Mouse (Mus musculus) thymus, adult 2 months (tissue): Measurements from ENCODE around the gene Fancb. TPM values are rescaled to one million over a fixed set of nuclear protein-coding genes. Genes with fewer than 3 reads are reported as not detected.

ENCODE experiments used
- DNase-seq: peaks from one replicate; pipeline ENCODE4 v3.0.0; 2021
- H3K27ac ChIP-seq: fragments of 200-500 bp; 2 replicates; pipeline ENCODE4 v1.5.1; 2012; ENCODE audit warnings: low read length, control low read depth; ENCODE audit not compliant: control insufficient read depth, insufficient read depth
- H3K27me3 ChIP-seq: fragments of 200-500 bp; 2 replicates; pipeline ENCODE4 v1.6.1; 2012; ENCODE audit warnings: mild to moderate bottlenecking, low read length, moderate library complexity, mixed read lengths; ENCODE audit not compliant: control insufficient read depth, insufficient read depth
- H3K36me3 ChIP-seq: fragments of 200-500 bp; 2 replicates; pipeline ENCODE4 v1.6.1; 2012; ENCODE audit warnings: mild to moderate bottlenecking, low read length, moderate library complexity; ENCODE audit not compliant: control insufficient read depth, insufficient read depth
- H3K4me1 ChIP-seq: fragments of 200-500 bp; replicated peaks from 2 replicates; pipeline ENCODE4 v1.6.1; 2012; ENCODE audit warnings: low read length; ENCODE audit not compliant: control insufficient read depth, insufficient read depth
- H3K4me3 ChIP-seq: fragments of 200-500 bp; 2 replicates; pipeline ENCODE4 v1.5.1; 2012; ENCODE audit warnings: mild to moderate bottlenecking, low read length, control low read depth, moderate library complexity; ENCODE audit not compliant: control insufficient read depth, insufficient read depth
- CTCF ChIP-seq: fragments of 200-500 bp; IDR thresholded peaks from 2 replicates; pipeline ENCODE4 v1.5.1; 2012; ENCODE audit warnings: mild to moderate bottlenecking, control low read depth, low read length, moderate library complexity, borderline replicate concordance; ENCODE audit not compliant: control insufficient read depth, poor library complexity, insufficient read depth; ENCODE audit errors: extremely low read depth
- POLR2A ChIP-seq: fragments of 200-500 bp; IDR thresholded peaks from 2 replicates; pipeline ENCODE4 v1.6.1; 2012; ENCODE audit warnings: mild to moderate bottlenecking, low read length, control low read depth, moderate library complexity; ENCODE audit not compliant: control insufficient read depth, poor library complexity, insufficient read depth; ENCODE audit errors: extremely low read depth
- WGBS: fragments of 180-500 bp; shearing (Covaris S2); methylation state at CpG from one replicate; pipeline ENCODE4 v1.1.7; 2018; 5-methylcytosine and 5-hydroxymethylcytosine counted together
- polyA plus RNA-seq: library from polyadenylated mRNA; depleted of rRNA; stranded (reverse); fragments of >200 nt; gene quantifications from 2 replicates; pipeline ENCODE4 v1.2.3, GENCODE M21; 2012; rRNA removed

The Fancb gene
- polyA plus RNA-seq, 1 experiment, result 0.97 TPM

- WGBS, result 98% methylated on average over 2 of the region's 2 CpGs
- H3K4me3 ChIP-seq, result no peak overlapping the region
- H3K36me3 ChIP-seq, result no peaks in the 10 kb centered on the region
- no peaks in the 10 kb centered on the region for H3K27me3 ChIP-seq
- no peak for DNase-seq
- TF ChIP-seq POLR2A, result no peak
- TF ChIP-seq CTCF, result no peak
- H3K27ac ChIP-seq, result no peak overlapping the region
- peaks cover 4% of the 10 kb centered on the region; the same call in 1 of the 2 replicates for H3K4me1 ChIP-seq
These were observed 1.5 kb upstream of the Fancb start for GRCm38 (mm10) chrX:164978866-164979265.

GRCm38 (mm10) chrX:165003141-165003540, 22.7 kb downstream of the Fancb start:
- no peak overlapping the region for H3K27ac ChIP-seq
- H3K36me3 ChIP-seq, result no peaks in the 10 kb centered on the region
- H3K27me3 ChIP-seq, result no peaks in the 10 kb centered on the region
- no peak for DNase-seq
- no peak for TF ChIP-seq POLR2A
- no peak for TF ChIP-seq CTCF
- H3K4me3 ChIP-seq, result no peak overlapping the region
- H3K4me1 ChIP-seq, result no peaks in the 10 kb centered on the region
- WGBS, result 81% methylated on average over 4 of the region's 4 CpGs

DNA sequence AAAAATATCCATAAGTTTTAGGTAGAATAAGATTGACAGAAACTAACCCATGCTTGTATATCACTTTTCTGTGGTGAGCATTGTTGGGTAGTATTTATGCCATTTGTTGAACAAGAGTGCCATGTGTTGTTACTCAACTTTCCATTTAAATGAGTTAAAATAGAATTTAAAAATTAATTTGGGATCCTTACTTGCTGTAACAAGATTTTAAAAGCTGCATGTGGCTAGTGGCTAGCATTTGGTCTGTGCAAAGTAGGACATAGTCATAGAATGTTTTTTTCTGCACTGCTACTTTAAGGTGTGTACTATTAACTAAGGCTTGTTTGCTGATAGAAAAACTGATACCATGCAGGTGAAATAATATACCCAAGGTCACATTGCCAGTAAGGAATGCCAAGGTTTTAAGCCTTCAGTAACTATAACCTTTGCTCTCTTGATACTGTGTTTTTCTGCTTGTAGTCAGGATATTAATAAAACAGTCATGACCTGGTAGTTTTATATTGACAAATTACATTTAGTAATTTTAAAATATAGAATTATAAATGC, 24.5 kb downstream of the Fancb start, which contains the start of gene Gm17604:
Gene Gm17604 (minus strand): TSS at position 51 of the 546 bp plus-strand sequence.
- H3K4me3 ChIP-seq, result no peak within 1 kb of the TSS
- H3K4me1 ChIP-seq, result no peaks in the 10 kb centered on the region
- H3K27ac ChIP-seq, result no peak within 1 kb of the TSS
- no peaks in the 10 kb centered on the region for H3K36me3 ChIP-seq
- H3K27me3 ChIP-seq, result no peaks in the 10 kb centered on the region
- no peak for DNase-seq
- TF ChIP-seq CTCF (no peak), POLR2A (no peak)

Other genes starting within 250 kb of the Fancb start
- gene Mospd2, start 217 bp upstream of the Fancb start, polyA plus RNA-seq, result 2.7 and 3.9 TPM in 2 replicates
- not detected in 2 replicates for gene Gm17604, start 24.2 kb downstream of the Fancb start, polyA plus RNA-seq